Mouse (Mus musculus) ES-Bruce4 (cell line): ENCODE results near the gene Arid1b. TPM values are rescaled to one million over a fixed set of nuclear protein-coding genes. Genes with fewer than 3 reads are reported as not detected.

Experiments
- H3K27ac ChIP-seq: 2 replicates; pipeline ENCODE4 v1.5.1; 2012; ENCODE audit warnings: low read length, inconsistent platforms; ENCODE audit not compliant: insufficient read depth
- H3K27me3 ChIP-seq: 2 replicates; pipeline ENCODE4 v1.6.1; 2012; ENCODE audit warnings: mild to moderate bottlenecking, low read length, inconsistent platforms; ENCODE audit not compliant: control insufficient read depth, poor library complexity, insufficient read depth, severe bottlenecking
- H3K36me3 ChIP-seq: 2 replicates; pipeline ENCODE4 v1.6.1; 2012; ENCODE audit warnings: inconsistent platforms, mild to moderate bottlenecking, low read length, moderate library complexity; ENCODE audit not compliant: control insufficient read depth, poor library complexity, insufficient read depth, severe bottlenecking
- H3K4me1 ChIP-seq: one replicate; pipeline ENCODE4 v1.8.1; 2011; ENCODE audit warnings: low read length; ENCODE audit not compliant: control insufficient read depth, insufficient read depth
- H3K4me3 ChIP-seq: 2 replicates; pipeline ENCODE4 v1.5.1; 2011; ENCODE audit warnings: low read depth, mild to moderate bottlenecking, low read length
- H3K9ac ChIP-seq: 2 replicates; pipeline ENCODE4 v1.6.1; 2012; ENCODE audit warnings: low read depth, mild to moderate bottlenecking, inconsistent platforms; ENCODE audit not compliant: poor library complexity, severe bottlenecking
- H3K9me3 ChIP-seq: replicated peaks from 2 replicates; pipeline ENCODE4 v1.6.1; 2012; ENCODE audit warnings: mild to moderate bottlenecking, low read length, inconsistent platforms; ENCODE audit not compliant: control insufficient read depth, poor library complexity, insufficient read depth, severe bottlenecking
- CTCF ChIP-seq: IDR thresholded peaks from one replicate; pipeline ENCODE4 v1.8.1; 2011; ENCODE audit warnings: low read depth, low read length
- EP300 ChIP-seq: IDR thresholded peaks from 2 replicates; pipeline ENCODE4 v1.6.1; 2011; ENCODE audit warnings: low read depth, low read length; ENCODE audit not compliant: insufficient read depth
- POLR2A ChIP-seq: IDR thresholded peaks from one replicate; pipeline ENCODE4 v1.8.1; 2011; ENCODE audit warnings: low read length; ENCODE audit not compliant: insufficient read depth
- polyA plus RNA-seq: library from polyadenylated mRNA; stranded (reverse); fragments of >200 nt; gene quantifications from 2 replicates; pipeline ENCODE4 v1.2.4, GENCODE M21; 2011; ENCODE audit warnings: low read depth; ENCODE audit not compliant: missing spikeins, insufficient read depth, insufficient read length

The Arid1b gene
- polyA plus RNA-seq, 1 experiment: 20.4 TPM

- no peaks in the 10 kb centered on the region for H3K27me3 ChIP-seq
- H3K36me3 ChIP-seq: no peaks in the 10 kb centered on the region; the same call in 1 of the 2 replicates
- no peak overlapping the region for H3K27ac ChIP-seq
- H3K9me3 ChIP-seq: no peaks in the 10 kb centered on the region
- TF ChIP-seq EP300: no peak
- TF ChIP-seq POLR2A: no peak
- no peak for TF ChIP-seq CTCF
- H3K4me3 ChIP-seq: no peak overlapping the region
- H3K4me1 ChIP-seq: no peaks in the 10 kb centered on the region
- H3K9ac ChIP-seq: no peak overlapping the region
Observed at GRCm38 (mm10) chr17:5334567-5334966, 340.4 kb downstream of the Arid1b start.

- H3K36me3 ChIP-seq: no peaks in the 10 kb centered on the region
- no peaks in the 10 kb centered on the region for H3K4me1 ChIP-seq
- no peak overlapping the region for H3K27ac ChIP-seq
- H3K4me3 ChIP-seq: no peak overlapping the region
- TF ChIP-seq CTCF (no peak), EP300 (no peak), POLR2A (no peak)
- H3K27me3 ChIP-seq: no peaks in the 10 kb centered on the region
- H3K9ac ChIP-seq: no peak overlapping the region
- H3K9me3 ChIP-seq: no peaks in the 10 kb centered on the region
Observed at GRCm38 (mm10) chr17:5344426-5344825, 350.3 kb downstream of the Arid1b start.

GRCm38 (mm10) chr17:5345810-5346209 lies 351.7 kb downstream of the Arid1b start:
- H3K9me3 ChIP-seq: no peaks in the 10 kb centered on the region
- H3K4me1 ChIP-seq: no peaks in the 10 kb centered on the region
- H3K36me3 ChIP-seq: no peaks in the 10 kb centered on the region
- no peaks in the 10 kb centered on the region for H3K27me3 ChIP-seq
- H3K4me3 ChIP-seq: no peak overlapping the region
- H3K9ac ChIP-seq: no peak overlapping the region
- no peak for TF ChIP-seq POLR2A
- no peak for TF ChIP-seq EP300
- H3K27ac ChIP-seq: no peak overlapping the region

- Histone ChIP-seq H3K36me3 (no peaks in the 10 kb centered on the region), H3K27ac (no peak overlapping the region), H3K9ac (no peak overlapping the region), H3K27me3 (no peaks in the 10 kb centered on the region), H3K4me1 (no peaks in the 10 kb centered on the region), H3K4me3 (no peak overlapping the region), H3K9me3 (no peaks in the 10 kb centered on the region)
- TF ChIP-seq CTCF (no peak), POLR2A (no peak), EP300 (no peak)
Observed at GRCm38 (mm10) chr17:5352901-5353300, 358.8 kb downstream of the Arid1b start.

GRCm38 (mm10) chr17:5360759-5361158 lies 366.6 kb downstream of the Arid1b start:
- Histone ChIP-seq H3K27ac (no peak overlapping the region), H3K36me3 (no peaks in the 10 kb centered on the region), H3K9me3 (no peaks in the 10 kb centered on the region), H3K4me3 (no peak overlapping the region), H3K27me3 (no peaks in the 10 kb centered on the region), H3K4me1 (no peaks in the 10 kb centered on the region), H3K9ac (no peak overlapping the region)
- TF ChIP-seq CTCF: no peak
- no peak for TF ChIP-seq EP300
- TF ChIP-seq POLR2A: no peak

GRCm38 (mm10) chr17:5365992-5366398 lies 371.9 kb downstream of the Arid1b start:
- TF ChIP-seq POLR2A (no peak), EP300 (no peak), CTCF (no peak)
- H3K27ac ChIP-seq: no peak overlapping the region
- H3K36me3 ChIP-seq: no peaks in the 10 kb centered on the region
- no peak overlapping the region for H3K9ac ChIP-seq
- H3K9me3 ChIP-seq: no peaks in the 10 kb centered on the region
- peak overlapping the region; percentile 14; the same call in 1 of the 2 replicates for H3K4me3 ChIP-seq
- no peaks in the 10 kb centered on the region for H3K27me3 ChIP-seq
- H3K4me1 ChIP-seq: peaks cover 2% of the 10 kb centered on the region
